Mouse (Mus musculus) liver, embryonic 14.5 days (tissue): ENCODE results near the gene Pnkd.

Experiments used
- CTCF ChIP-seq: IDR thresholded peaks from 2 replicates; pipeline ENCODE4 v1.5.1; 2016; ENCODE audit warnings: antibody characterized with exemption, low read depth, control low read depth
- EP300 ChIP-seq: IDR thresholded peaks from 2 replicates; pipeline ENCODE4 v1.6.1; 2016; ENCODE audit warnings: antibody characterized with exemption, low read depth

GRCm38 (mm10) chr1:74379058-74379504 lies 94.4 kb downstream of the Pnkd start:
- TF ChIP-seq CTCF = no peak
- TF ChIP-seq EP300 = no peak
